Mouse (Mus musculus): ENCODE measurements around the gene Tnfsf12. TPM values are rescaled to one million over a fixed set of nuclear protein-coding genes. Genes with fewer than 3 reads are reported as not detected.

The Tnfsf12 gene
- polyA plus RNA-seq, 1 experiment: 20.0 TPM

DNA sequence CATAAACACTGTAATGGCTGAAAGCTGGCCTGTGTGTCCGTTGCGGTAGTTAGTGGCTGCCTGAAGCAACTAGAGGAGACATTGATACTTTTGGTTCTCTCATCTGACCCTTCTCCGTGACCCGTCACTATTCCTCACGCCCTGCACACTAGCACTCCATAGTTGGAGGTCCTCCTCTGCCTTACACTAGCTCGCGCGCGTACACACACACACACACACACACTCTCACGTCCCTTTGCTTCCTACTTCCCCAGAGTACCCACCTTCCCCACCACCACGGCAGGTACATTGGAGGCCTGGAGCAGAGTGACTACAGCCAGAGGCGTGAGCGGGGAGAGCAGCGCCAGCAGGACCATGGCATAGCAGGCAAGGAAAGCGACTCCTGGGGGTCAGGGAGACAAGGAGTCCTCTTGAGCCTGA lies 38.2 kb downstream of the Tnfsf12 start:
- 0 out of 2 replicates have a peak, but pooled peaks cover 4% of the 10 kb centered on the region for H3K4me1 ChIP-seq (ENCODE audit: control insufficient read depth, insufficient read depth, low read length)
- no peak for TF ChIP-seq POLR2A (IDR thresholded peaks at IDR 0.05; ENCODE audit: low read depth, low read length)
- no peak for TF ChIP-seq CTCF (IDR thresholded peaks at IDR 0.05; ENCODE audit: borderline replicate concordance, insufficient read depth, low read length)
- H3K4me3 ChIP-seq (ENCODE audit: insufficient read depth, low read length): no peak overlapping the region
- no peak overlapping the region for H3K27ac ChIP-seq (ENCODE audit: insufficient read depth, low read length)

DNA sequence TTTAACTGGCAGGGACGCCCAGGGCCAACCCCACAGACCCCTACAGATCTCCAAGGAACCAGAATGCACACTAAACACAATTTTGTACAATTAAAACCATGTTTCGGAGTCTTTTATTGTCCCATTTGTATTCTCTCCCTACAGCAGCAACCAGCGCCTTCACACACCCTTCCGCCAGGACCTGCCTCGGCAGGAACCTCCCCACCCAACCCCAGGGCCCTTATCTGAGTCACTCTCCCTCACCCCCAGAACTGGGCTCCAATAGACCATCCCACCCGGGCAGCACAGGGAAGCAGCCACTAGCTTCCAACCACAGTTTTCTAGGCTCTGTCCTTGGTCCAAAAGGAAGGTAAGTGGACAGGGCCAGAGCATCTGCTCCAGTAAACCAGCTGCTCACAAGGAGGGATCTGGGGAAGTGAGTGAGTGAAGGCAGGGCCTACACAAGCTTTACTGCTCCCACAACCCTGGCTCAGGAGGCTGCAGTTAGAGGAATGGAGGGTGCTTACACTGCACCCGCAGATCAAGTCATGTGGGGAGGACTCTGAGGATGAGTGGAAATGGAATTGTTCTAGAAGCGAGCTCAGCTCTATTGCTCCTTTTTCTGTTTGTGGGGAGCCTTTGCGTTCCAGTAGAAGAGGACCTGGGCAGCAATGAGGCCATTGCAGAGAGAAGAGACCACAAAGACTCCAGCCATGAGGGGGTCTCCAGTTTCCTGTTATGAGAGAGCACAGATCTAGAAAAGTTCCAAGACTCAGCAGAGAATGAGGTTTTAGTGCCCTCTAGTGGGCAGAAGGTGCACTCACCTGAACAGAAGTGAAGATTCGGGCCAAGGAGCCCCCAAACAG lies 38.8 kb downstream of the Tnfsf12 start:
- no peak overlapping the region for H3K27ac ChIP-seq (ENCODE audit: insufficient read depth, low read length)
- H3K4me3 ChIP-seq (ENCODE audit: insufficient read depth, low read length): no peak overlapping the region
- H3K4me1 ChIP-seq (ENCODE audit: control insufficient read depth, insufficient read depth, low read length): 0 out of 2 replicates have a peak, but pooled peaks cover 4% of the 10 kb centered on the region
- TF ChIP-seq CTCF (IDR thresholded peaks at IDR 0.05; ENCODE audit: borderline replicate concordance, insufficient read depth, low read length) (0 out of 2 replicates have a peak, but pooled peaks have one; percentile 22), POLR2A (IDR thresholded peaks at IDR 0.05; ENCODE audit: low read depth, low read length) (no peak)

DNA sequence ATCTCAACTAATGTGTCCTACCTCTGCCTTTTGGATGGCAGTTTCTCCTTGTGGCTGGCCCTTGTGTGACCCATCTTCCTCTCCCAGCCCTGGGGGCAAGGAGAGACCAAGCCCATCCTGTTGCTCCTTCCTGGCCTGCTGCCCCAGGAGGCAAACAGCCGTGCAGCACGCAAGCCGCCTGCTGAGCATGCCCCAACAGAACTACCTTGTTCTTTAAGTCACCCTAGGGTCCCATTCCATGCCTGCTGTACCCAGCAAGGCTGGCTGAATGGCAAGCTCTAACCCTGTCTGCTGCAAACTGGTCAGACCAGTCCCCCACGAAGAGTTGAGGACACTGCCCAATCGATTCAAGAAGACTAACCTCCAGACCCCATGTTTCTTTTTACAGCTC lies 39.6 kb downstream of the Tnfsf12 start:
- TF ChIP-seq CTCF (IDR thresholded peaks at IDR 0.05; ENCODE audit: borderline replicate concordance, insufficient read depth, low read length): no peak
- TF ChIP-seq POLR2A (IDR thresholded peaks at IDR 0.05; ENCODE audit: low read depth, low read length): no peak
- H3K4me1 ChIP-seq (ENCODE audit: control insufficient read depth, insufficient read depth, low read length): 0 out of 2 replicates have a peak, but pooled peaks cover 4% of the 10 kb centered on the region
- no peak overlapping the region for H3K4me3 ChIP-seq (ENCODE audit: insufficient read depth, low read length)
- no peak overlapping the region for H3K27ac ChIP-seq (ENCODE audit: insufficient read depth, low read length)

DNA sequence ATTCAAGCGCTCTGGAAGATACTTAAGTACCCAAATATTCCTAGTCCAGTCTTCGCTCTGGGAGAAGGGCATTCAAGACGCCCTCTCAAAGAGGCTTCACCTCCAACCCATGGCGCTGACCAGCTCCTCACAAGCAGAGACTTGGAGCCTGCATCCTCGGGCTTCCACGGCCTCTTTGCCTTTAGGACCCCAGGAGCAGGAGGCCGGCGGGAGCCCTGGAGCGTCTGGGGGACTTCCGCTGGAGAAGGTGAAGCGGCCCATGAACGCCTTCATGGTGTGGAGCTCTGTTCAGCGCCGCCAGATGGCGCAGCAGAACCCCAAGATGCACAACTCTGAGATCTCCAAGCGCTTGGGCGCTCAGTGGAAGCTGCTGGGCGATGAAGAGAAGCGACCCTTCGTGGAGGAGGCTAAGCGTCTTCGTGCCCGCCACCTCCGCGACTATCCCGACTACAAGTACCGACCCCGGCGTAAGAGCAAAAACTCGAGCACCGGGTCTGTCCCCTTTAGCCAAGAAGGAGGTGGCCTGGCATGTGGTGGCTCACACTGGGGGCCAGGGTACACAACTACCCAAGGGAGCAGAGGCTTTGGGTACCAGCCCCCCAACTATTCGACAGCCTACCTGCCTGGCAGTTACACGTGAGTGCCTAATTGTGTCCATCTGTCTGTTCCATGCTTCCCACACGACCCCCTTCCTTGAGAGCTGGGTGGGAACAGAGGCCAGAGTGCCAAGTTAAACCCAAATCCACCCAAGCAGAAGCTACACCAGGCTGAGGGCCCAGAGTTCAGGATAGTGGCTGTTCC lies 40.2 kb downstream of the Tnfsf12 start, which contains the start of gene Sox15:
TSS of gene Sox15 (plus strand) at position 51 of the 801 bp plus-strand sequence.
- no peak within 1 kb of the TSS for H3K4me3 ChIP-seq (ENCODE audit: insufficient read depth, low read length)
- peak; percentile 80 for TF ChIP-seq CTCF (IDR thresholded peaks at IDR 0.05; ENCODE audit: borderline replicate concordance, insufficient read depth, low read length)
- TF ChIP-seq POLR2A (IDR thresholded peaks at IDR 0.05; ENCODE audit: low read depth, low read length): no peak

DNA sequence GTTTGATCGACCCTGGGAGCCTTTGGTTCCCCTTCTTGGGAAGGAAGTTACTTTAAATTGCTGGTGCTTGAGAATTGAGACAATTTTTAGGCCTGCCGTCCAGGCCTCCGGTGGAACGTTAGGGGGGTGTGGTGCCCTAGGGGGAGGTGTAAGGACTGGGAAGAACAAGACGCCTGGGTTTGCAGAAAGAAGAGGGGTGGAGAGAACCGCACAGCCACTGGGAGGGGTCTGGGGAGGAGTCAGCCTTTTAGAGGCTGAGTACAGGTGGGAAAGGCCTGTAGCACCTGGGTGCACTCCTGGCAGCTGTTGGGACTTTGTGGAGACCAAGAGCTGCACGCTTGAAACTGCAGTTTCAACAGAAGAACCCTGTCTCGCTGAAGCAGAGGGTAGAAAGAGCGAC lies 40.9 kb downstream of the Tnfsf12 start:
- Histone ChIP-seq H3K4me3 (ENCODE audit: insufficient read depth, low read length) (no peak overlapping the region), H3K4me1 (ENCODE audit: control insufficient read depth, insufficient read depth, low read length) (0 out of 2 replicates have a peak, but pooled peaks cover 4% of the 10 kb centered on the region), H3K27ac (ENCODE audit: insufficient read depth, low read length) (no peak overlapping the region)
- TF ChIP-seq CTCF (IDR thresholded peaks at IDR 0.05; ENCODE audit: borderline replicate concordance, insufficient read depth, low read length) (no peak), POLR2A (IDR thresholded peaks at IDR 0.05; ENCODE audit: low read depth, low read length) (no peak)

More for the DNA sequence above, 40.2 kb downstream of the Tnfsf12 start, which contains the start of gene Sox15:
- no peak within 1 kb of the TSS for H3K27ac ChIP-seq (ENCODE audit: insufficient read depth, low read length)
- H3K4me1 ChIP-seq (ENCODE audit: control insufficient read depth, insufficient read depth, low read length): 0 out of 2 replicates have a peak, but pooled peaks cover 4% of the 10 kb centered on the region

DNA sequence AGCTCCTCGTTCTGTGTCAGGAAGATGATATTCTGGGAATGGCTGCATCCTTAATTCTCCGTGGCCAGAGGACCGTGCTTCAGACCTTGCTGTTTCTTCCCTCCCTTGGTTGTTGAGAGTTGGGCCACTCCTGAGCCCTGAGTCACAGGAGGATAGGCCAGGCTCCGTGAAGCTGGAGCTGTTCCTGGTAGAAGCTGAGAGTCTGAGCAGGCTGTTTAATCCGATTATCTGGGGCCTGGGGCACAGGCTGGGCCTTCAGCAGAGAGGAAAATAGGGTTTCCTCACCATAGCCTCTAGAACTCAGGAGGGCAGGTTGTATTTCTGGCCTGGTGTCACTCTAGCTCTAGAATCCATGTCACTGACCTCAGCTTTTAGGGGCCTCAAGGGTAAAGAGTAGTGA lies 42.2 kb downstream of the Tnfsf12 start:
- Histone ChIP-seq H3K4me3 (ENCODE audit: insufficient read depth, low read length) (no peak overlapping the region), H3K4me1 (ENCODE audit: control insufficient read depth, insufficient read depth, low read length) (0 out of 2 replicates have a peak, but pooled peaks cover 4% of the 10 kb centered on the region), H3K27ac (ENCODE audit: insufficient read depth, low read length) (no peak overlapping the region)
- TF ChIP-seq CTCF (IDR thresholded peaks at IDR 0.05; ENCODE audit: borderline replicate concordance, insufficient read depth, low read length) (no peak), POLR2A (IDR thresholded peaks at IDR 0.05; ENCODE audit: low read depth, low read length) (no peak)

DNA sequence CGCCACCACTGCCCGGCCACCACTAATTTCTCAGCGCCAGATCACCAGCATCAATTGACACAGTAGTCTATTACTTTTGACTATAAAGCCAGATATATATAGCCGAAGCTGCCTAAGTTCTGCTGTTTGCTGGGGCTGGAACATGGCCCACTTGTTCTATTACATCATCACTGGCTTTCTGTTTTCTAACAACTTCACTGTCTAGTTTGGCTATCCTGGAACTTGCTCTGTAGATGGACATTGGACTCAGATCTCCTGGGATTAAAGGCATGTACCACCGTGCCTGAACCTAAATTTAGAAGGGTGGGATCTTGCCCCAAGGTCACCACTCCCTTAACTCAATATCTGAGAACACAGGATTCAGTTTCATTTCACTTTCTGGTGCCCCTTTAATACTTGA lies 49.8 kb downstream of the Tnfsf12 start:
- Histone ChIP-seq H3K4me1 (ENCODE audit: control insufficient read depth, insufficient read depth, low read length) (no peaks in the 10 kb centered on the region), H3K27ac (ENCODE audit: insufficient read depth, low read length) (no peak overlapping the region), H3K4me3 (ENCODE audit: insufficient read depth, low read length) (no peak overlapping the region)
- TF ChIP-seq POLR2A (IDR thresholded peaks at IDR 0.05; ENCODE audit: low read depth, low read length): no peak
- TF ChIP-seq CTCF (IDR thresholded peaks at IDR 0.05; ENCODE audit: borderline replicate concordance, insufficient read depth, low read length): no peak

Other genes starting within 250 kb of the Tnfsf12 start
- 0.21 TPM in 1 of 2 replicates, not detected in the other for gene Dnah2, start 146.7 kb downstream of the Tnfsf12 start, polyA plus RNA-seq (2011; ENCODE audit: insufficient read length, low read depth, missing spikeins)
- gene Efnb3, start 135.6 kb downstream of the Tnfsf12 start, polyA plus RNA-seq (2011; ENCODE audit: insufficient read length, low read depth, missing spikeins): 0.45 and 2.6 TPM in 2 replicates
- gene Wrap53, start 115.6 kb downstream of the Tnfsf12 start, polyA plus RNA-seq (2011; ENCODE audit: insufficient read length, low read depth, missing spikeins): 7.9 and 10.2 TPM in 2 replicates
- gene Trp53, start 115.5 kb downstream of the Tnfsf12 start, polyA plus RNA-seq (2011; ENCODE audit: insufficient read length, low read depth, missing spikeins): 159 and 160 TPM in 2 replicates
- gene Atp1b2, start 89.9 kb downstream of the Tnfsf12 start, polyA plus RNA-seq (2011; ENCODE audit: insufficient read length, low read depth, missing spikeins): 0.58 and 2.7 TPM in 2 replicates
- gene Shbg, start 77.9 kb downstream of the Tnfsf12 start, polyA plus RNA-seq (2011; ENCODE audit: insufficient read length, low read depth, missing spikeins): not detected in 2 replicates
- gene Sat2, start 73.8 kb downstream of the Tnfsf12 start, polyA plus RNA-seq (2011; ENCODE audit: insufficient read length, low read depth, missing spikeins): 11.7 and 13.6 TPM in 2 replicates
- 63.5 and 71.7 TPM in 2 replicates for gene Fxr2, start 62.9 kb downstream of the Tnfsf12 start, polyA plus RNA-seq (2011; ENCODE audit: insufficient read length, low read depth, missing spikeins)
- gene Sox15, start 40.5 kb downstream of the Tnfsf12 start, polyA plus RNA-seq (2011; ENCODE audit: insufficient read length, low read depth, missing spikeins): not detected in 2 replicates
- 45.2 and 47.8 TPM in 2 replicates for gene Mpdu1, start 33.2 kb downstream of the Tnfsf12 start, polyA plus RNA-seq (2011; ENCODE audit: insufficient read length, low read depth, missing spikeins)
- gene Cd68, start 29.7 kb downstream of the Tnfsf12 start, polyA plus RNA-seq (2011; ENCODE audit: insufficient read length, low read depth, missing spikeins): 4.9 and 8.6 TPM in 2 replicates
- 717 and 781 TPM in 2 replicates for gene Eif4a1, start 23.4 kb downstream of the Tnfsf12 start, polyA plus RNA-seq (2011; ENCODE audit: insufficient read length, low read depth, missing spikeins)
- 117 and 187 TPM in 2 replicates for gene Senp3, start 13.8 kb downstream of the Tnfsf12 start, polyA plus RNA-seq (2011; ENCODE audit: insufficient read length, low read depth, missing spikeins)
- gene Tnfsf13, start 10.1 kb downstream of the Tnfsf12 start, polyA plus RNA-seq (2011; ENCODE audit: insufficient read length, low read depth, missing spikeins): 0.85 and 1.5 TPM in 2 replicates
- gene Tnfsfm13, start 249 bp upstream of the Tnfsf12 start, polyA plus RNA-seq (2011; ENCODE audit: insufficient read length, low read depth, missing spikeins): 3.0 and 4.4 TPM in 2 replicates
- gene Polr2a, start 62.8 kb upstream of the Tnfsf12 start, polyA plus RNA-seq (2011; ENCODE audit: insufficient read length, low read depth, missing spikeins): 82.6 and 90.9 TPM in 2 replicates
- not detected in 2 replicates for gene Slc35g3, start 66.1 kb upstream of the Tnfsf12 start, polyA plus RNA-seq (2011; ENCODE audit: insufficient read length, low read depth, missing spikeins)
- 22.6 and 28.5 TPM in 2 replicates for gene Zbtb4, start 70.1 kb upstream of the Tnfsf12 start, polyA plus RNA-seq (2011; ENCODE audit: insufficient read length, low read depth, missing spikeins)
- 4.6 and 7.2 TPM in 2 replicates for gene Chrnb1, start 100.1 kb upstream of the Tnfsf12 start, polyA plus RNA-seq (2011; ENCODE audit: insufficient read length, low read depth, missing spikeins)
- 1.1 and 2.5 TPM in 2 replicates for gene Fgf11, start 106.0 kb upstream of the Tnfsf12 start, polyA plus RNA-seq (2011; ENCODE audit: insufficient read length, low read depth, missing spikeins)
- not detected in 2 replicates for gene Tmem102, start 109.8 kb upstream of the Tnfsf12 start, polyA plus RNA-seq (2011; ENCODE audit: insufficient read length, low read depth, missing spikeins)
- gene Gm39566, start 119.4 kb upstream of the Tnfsf12 start, polyA plus RNA-seq (2011; ENCODE audit: insufficient read length, low read depth, missing spikeins): not detected in 2 replicates
- not detected in 2 replicates for gene Spem2, start 122.6 kb upstream of the Tnfsf12 start, polyA plus RNA-seq (2011; ENCODE audit: insufficient read length, low read depth, missing spikeins)
- gene Spem1, start 126.3 kb upstream of the Tnfsf12 start, polyA plus RNA-seq (2011; ENCODE audit: insufficient read length, low read depth, missing spikeins): not detected in 2 replicates
- 33.8 and 42.0 TPM in 2 replicates for gene Nlgn2, start 141.9 kb upstream of the Tnfsf12 start, polyA plus RNA-seq (2011; ENCODE audit: insufficient read length, low read depth, missing spikeins)
- 72.1 and 94.8 TPM in 2 replicates for gene Tmem256, start 142.7 kb upstream of the Tnfsf12 start, polyA plus RNA-seq (2011; ENCODE audit: insufficient read length, low read depth, missing spikeins)
- gene Plscr3, start 150.5 kb upstream of the Tnfsf12 start, polyA plus RNA-seq (2011; ENCODE audit: insufficient read length, low read depth, missing spikeins): 120 and 128 TPM in 2 replicates
- gene Tnk1, start 162.9 kb upstream of the Tnfsf12 start, polyA plus RNA-seq (2011; ENCODE audit: insufficient read length, low read depth, missing spikeins): not detected in 2 replicates
- not detected in 2 replicates for gene Tmem95, start 182.2 kb upstream of the Tnfsf12 start, polyA plus RNA-seq (2011; ENCODE audit: insufficient read length, low read depth, missing spikeins)
- gene Kctd11, start 185.6 kb upstream of the Tnfsf12 start, polyA plus RNA-seq (2011; ENCODE audit: insufficient read length, low read depth, missing spikeins): 20.7 and 26.0 TPM in 2 replicates
- gene Acap1, start 199.7 kb upstream of the Tnfsf12 start, polyA plus RNA-seq (2011; ENCODE audit: insufficient read length, low read depth, missing spikeins): not detected in 2 replicates
- 3.5 and 4.9 TPM in 2 replicates for gene 2810408A11Rik, start 205.1 kb upstream of the Tnfsf12 start, polyA plus RNA-seq (2011; ENCODE audit: insufficient read length, low read depth, missing spikeins)
- 30.8 and 31.8 TPM in 2 replicates for gene Neurl4, start 205.2 kb upstream of the Tnfsf12 start, polyA plus RNA-seq (2011; ENCODE audit: insufficient read length, low read depth, missing spikeins)
- 24.1 and 27.8 TPM in 2 replicates for gene Gps2, start 218.0 kb upstream of the Tnfsf12 start, polyA plus RNA-seq (2011; ENCODE audit: insufficient read length, low read depth, missing spikeins)
- 725 and 764 TPM in 2 replicates for gene Eif5a, start 226.1 kb upstream of the Tnfsf12 start, polyA plus RNA-seq (2011; ENCODE audit: insufficient read length, low read depth, missing spikeins)
- gene Ybx2, start 239.9 kb upstream of the Tnfsf12 start, polyA plus RNA-seq (2011; ENCODE audit: insufficient read length, low read depth, missing spikeins): not detected in 2 replicates

Data from embryonic fibroblast, embryonic 13.5 days (primary cell).